Mouse (Mus musculus): Measurements from ENCODE around the gene Relch. TPM values are rescaled to one million over a fixed set of nuclear protein-coding genes. Genes with fewer than 3 reads are reported as not detected.

The Relch gene
- total and polyA plus RNA-seq, 2 experiments = 15.1 to 23.5 TPM

DNA sequence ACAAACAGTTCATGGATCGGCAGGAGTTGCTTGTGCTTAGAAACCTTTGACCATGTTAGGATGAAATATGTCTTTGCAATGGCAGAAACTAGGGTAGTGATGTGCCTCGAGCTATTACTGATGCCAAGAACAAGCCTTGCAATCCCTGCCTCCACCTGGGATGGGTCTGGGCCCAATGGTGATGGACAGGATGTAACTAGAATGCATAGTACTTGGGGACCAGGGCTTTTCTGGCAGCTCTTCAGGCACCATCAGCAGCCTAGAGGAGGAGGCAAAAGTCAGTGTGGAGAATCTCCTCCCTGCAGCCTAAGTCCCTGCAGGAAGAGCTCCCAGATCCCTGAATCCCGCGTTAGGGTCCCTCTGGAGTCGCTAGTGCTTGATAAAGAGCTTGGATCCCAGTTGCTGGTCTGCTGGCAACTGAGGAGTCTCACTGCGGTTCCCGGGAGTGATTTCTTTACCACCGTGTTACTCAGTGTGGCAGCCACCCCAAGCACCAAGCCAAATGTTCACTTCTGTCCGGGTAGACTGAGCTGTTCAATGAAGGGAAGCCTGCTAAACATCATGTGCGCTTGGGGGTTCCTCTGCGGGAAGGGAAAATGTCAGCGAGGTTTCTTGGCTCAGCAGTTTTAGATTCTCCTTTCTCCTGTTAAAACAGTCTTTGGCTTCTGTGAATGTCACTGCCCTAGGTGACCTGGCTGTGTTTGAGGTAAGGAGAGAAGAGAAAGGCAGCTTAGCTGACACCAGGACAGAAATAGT is 117.9 kb downstream of the Relch start:
- Histone ChIP-seq H3K36me3 (ENCODE audit: control insufficient read depth, insufficient read depth, low read length) (no peaks in the 10 kb centered on the region), H3K4me3 (ENCODE audit: insufficient read depth, low read depth, low read length) (peak overlapping the region; percentile 3; the same call in 1 of the 2 replicates), H3K27me3 (ENCODE audit: control insufficient read depth, insufficient read depth, low read length) (peaks cover 4% of the 10 kb centered on the region), H3K4me1 (ENCODE audit: control insufficient read depth, insufficient read depth, low read length) (peaks cover 2% of the 10 kb centered on the region), H3K9ac (ENCODE audit: low read depth, low read length) (no peak overlapping the region), H3K79me2 (ENCODE audit: control insufficient read depth, insufficient read depth, low read length) (no peaks in the 10 kb centered on the region), H3K27ac (replicated peaks; ENCODE audit: insufficient read depth, low read depth, low read length) (no peak overlapping the region)
- 47% methylated on average over 12 of the region's 12 CpGs for WGBS
- no peak for TF ChIP-seq CTCF (IDR thresholded peaks at IDR 0.05; ENCODE audit: low read depth, low read length)
- TF ChIP-seq POLR2A (IDR thresholded peaks at IDR 0.05; ENCODE audit: extremely low read depth, insufficient read depth, low read length) = no peak
- no peak for DNase-seq (ENCODE audit: extremely low read depth, low read depth, low spot score)

- no peak for DNase-seq (ENCODE audit: extremely low read depth, low read depth, low spot score)
- peaks cover 4% of the 10 kb centered on the region for H3K27me3 ChIP-seq (ENCODE audit: control insufficient read depth, insufficient read depth, low read length)
- no peak overlapping the region for H3K4me3 ChIP-seq (ENCODE audit: insufficient read depth, low read depth, low read length)
- H3K27ac ChIP-seq (replicated peaks; ENCODE audit: insufficient read depth, low read depth, low read length) = no peak overlapping the region
- H3K79me2 ChIP-seq (ENCODE audit: control insufficient read depth, insufficient read depth, low read length) = no peaks in the 10 kb centered on the region
- no peaks in the 10 kb centered on the region for H3K36me3 ChIP-seq (ENCODE audit: control insufficient read depth, insufficient read depth, low read length)
- TF ChIP-seq CTCF (IDR thresholded peaks at IDR 0.05; ENCODE audit: low read depth, low read length) (no peak), POLR2A (IDR thresholded peaks at IDR 0.05; ENCODE audit: extremely low read depth, insufficient read depth, low read length) (no peak)
- H3K4me1 ChIP-seq (ENCODE audit: control insufficient read depth, insufficient read depth, low read length) = peaks cover 2% of the 10 kb centered on the region
- H3K9ac ChIP-seq (ENCODE audit: low read depth, low read length) = no peak overlapping the region
- WGBS = 81% methylated on average over 5 of the region's 5 CpGs
Measured at GRCm38 (mm10) chr1:105784257-105785016, 120.8 kb downstream of the Relch start.

DNA sequence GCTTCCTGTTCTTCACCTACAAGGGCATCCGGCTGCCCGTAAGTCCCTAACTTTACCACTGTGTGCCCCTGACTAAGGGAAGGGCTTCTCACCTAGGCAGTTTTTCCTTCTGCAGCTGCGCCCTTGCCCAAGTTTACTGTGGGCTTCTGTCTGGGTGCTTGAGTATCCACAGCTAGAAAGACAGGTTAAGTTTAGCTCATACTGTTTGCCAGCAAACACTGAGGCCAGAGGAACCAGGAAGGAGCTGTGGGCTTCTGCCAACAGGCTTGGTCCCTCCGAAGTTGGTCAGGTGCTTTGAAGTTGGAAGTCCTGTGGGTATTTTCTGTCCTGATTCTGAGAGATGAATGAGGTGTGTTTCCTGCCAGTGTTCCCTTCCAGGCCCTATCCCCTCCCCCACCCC is 121.5 kb downstream of the Relch start:
- TF ChIP-seq POLR2A (IDR thresholded peaks at IDR 0.05; ENCODE audit: extremely low read depth, insufficient read depth, low read length) = no peak
- TF ChIP-seq CTCF (IDR thresholded peaks at IDR 0.05; ENCODE audit: low read depth, low read length) = no peak
- no peaks in the 10 kb centered on the region for H3K79me2 ChIP-seq (ENCODE audit: control insufficient read depth, insufficient read depth, low read length)
- no peak overlapping the region for H3K9ac ChIP-seq (ENCODE audit: low read depth, low read length)
- 79% methylated on average over 4 of the region's 4 CpGs for WGBS
- H3K4me3 ChIP-seq (ENCODE audit: insufficient read depth, low read depth, low read length) = no peak overlapping the region
- no peak for DNase-seq (ENCODE audit: extremely low read depth, low read depth, low spot score)
- H3K27ac ChIP-seq (replicated peaks; ENCODE audit: insufficient read depth, low read depth, low read length) = no peak overlapping the region
- no peaks in the 10 kb centered on the region for H3K36me3 ChIP-seq (ENCODE audit: control insufficient read depth, insufficient read depth, low read length)
- peaks cover 2% of the 10 kb centered on the region for H3K4me1 ChIP-seq (ENCODE audit: control insufficient read depth, insufficient read depth, low read length)
- peaks cover 4% of the 10 kb centered on the region for H3K27me3 ChIP-seq (ENCODE audit: control insufficient read depth, insufficient read depth, low read length)

- WGBS = 62% methylated on average over 6 of the region's 6 CpGs
- TF ChIP-seq POLR2A (IDR thresholded peaks at IDR 0.05; ENCODE audit: extremely low read depth, insufficient read depth, low read length) (no peak), CTCF (IDR thresholded peaks at IDR 0.05; ENCODE audit: low read depth, low read length) (no peak)
Measured at GRCm38 (mm10) chr1:105786731-105787357, 123.2 kb downstream of the Relch start.

GRCm38 (mm10) chr1:105790103-105790502 is 126.4 kb downstream of the Relch start:
- H3K27ac ChIP-seq (replicated peaks; ENCODE audit: insufficient read depth, low read depth, low read length) = no peak overlapping the region
- H3K4me1 ChIP-seq (ENCODE audit: control insufficient read depth, insufficient read depth, low read length) = no peaks in the 10 kb centered on the region
- DNase-seq (ENCODE audit: extremely low read depth, low read depth, low spot score) = peak; percentile 16
- no peak overlapping the region for H3K9ac ChIP-seq (ENCODE audit: low read depth, low read length)
- TF ChIP-seq CTCF (IDR thresholded peaks at IDR 0.05; ENCODE audit: low read depth, low read length) = no peak
- TF ChIP-seq POLR2A (IDR thresholded peaks at IDR 0.05; ENCODE audit: extremely low read depth, insufficient read depth, low read length) = no peak
- H3K27me3 ChIP-seq (ENCODE audit: control insufficient read depth, insufficient read depth, low read length) = no peaks in the 10 kb centered on the region
- H3K36me3 ChIP-seq (ENCODE audit: control insufficient read depth, insufficient read depth, low read length) = no peaks in the 10 kb centered on the region
- no peaks in the 10 kb centered on the region for H3K79me2 ChIP-seq (ENCODE audit: control insufficient read depth, insufficient read depth, low read length)
- WGBS = 82% methylated on average over 3 of the region's 3 CpGs
- no peak overlapping the region for H3K4me3 ChIP-seq (ENCODE audit: insufficient read depth, low read depth, low read length)

More at GRCm38 (mm10) chr1:105786731-105787357, 123.2 kb downstream of the Relch start:
- Histone ChIP-seq H3K79me2 (ENCODE audit: control insufficient read depth, insufficient read depth, low read length) (no peaks in the 10 kb centered on the region), H3K27me3 (ENCODE audit: control insufficient read depth, insufficient read depth, low read length) (no peaks in the 10 kb centered on the region), H3K4me1 (ENCODE audit: control insufficient read depth, insufficient read depth, low read length) (no peaks in the 10 kb centered on the region), H3K4me3 (ENCODE audit: insufficient read depth, low read depth, low read length) (no peak overlapping the region), H3K36me3 (ENCODE audit: control insufficient read depth, insufficient read depth, low read length) (no peaks in the 10 kb centered on the region), H3K9ac (ENCODE audit: low read depth, low read length) (no peak overlapping the region), H3K27ac (replicated peaks; ENCODE audit: insufficient read depth, low read depth, low read length) (peak overlapping the region; percentile 32)
- DNase-seq (ENCODE audit: extremely low read depth, low read depth, low spot score) = peak; percentile 46
